Mouse (Mus musculus): ENCODE measurements at regions not wholly inside any gene's neighbourhood (a gene's known extent, or its start where the extent isn't known, plus 50 kb on each side); places are given as distances from the start of the nearest gene placed in this dataset.
"Not testable (repeated sequence)": the region's sequence is repeated elsewhere in the genome, so short reads cannot be mapped to it uniquely, and the experiment has no call there.

DNA sequence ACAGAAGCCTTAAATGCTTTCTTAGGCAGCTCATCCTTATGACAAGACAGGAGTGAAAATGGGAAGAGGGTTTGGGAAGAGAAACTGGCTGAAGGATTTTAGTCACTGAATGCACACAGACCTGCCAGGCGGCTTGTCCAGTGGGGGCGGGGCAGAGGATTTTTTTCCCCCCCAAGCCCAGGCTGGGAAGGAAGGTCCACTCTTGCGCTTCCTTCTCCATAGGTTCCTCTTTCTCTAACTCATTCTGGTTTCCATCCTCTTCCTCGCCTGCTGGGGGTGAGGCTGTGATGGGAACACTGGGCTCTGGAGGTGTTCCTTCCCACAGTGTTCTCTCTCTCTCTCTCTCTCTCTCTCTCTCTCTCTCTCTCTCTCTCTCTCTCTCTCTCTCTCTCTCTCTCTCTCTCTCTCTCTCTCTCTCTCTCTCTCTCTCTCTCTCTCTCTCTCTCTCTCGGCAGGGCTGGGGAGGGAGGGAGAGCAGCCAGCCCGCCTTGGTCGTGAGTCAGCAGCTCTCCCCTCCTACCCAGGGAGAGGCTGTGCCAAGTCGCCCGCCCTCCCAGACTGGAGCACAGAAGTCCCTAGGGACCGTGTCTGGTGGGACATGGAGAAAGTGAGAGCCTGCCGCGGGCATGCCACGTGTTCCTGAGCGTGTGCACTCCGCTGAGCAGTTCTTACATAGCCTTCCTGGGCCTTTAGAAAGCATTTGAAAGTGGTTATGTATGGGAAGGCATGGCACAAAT, 150.0 kb downstream of the Kcnrg start:
- no peak for ATAC-seq

DNA sequence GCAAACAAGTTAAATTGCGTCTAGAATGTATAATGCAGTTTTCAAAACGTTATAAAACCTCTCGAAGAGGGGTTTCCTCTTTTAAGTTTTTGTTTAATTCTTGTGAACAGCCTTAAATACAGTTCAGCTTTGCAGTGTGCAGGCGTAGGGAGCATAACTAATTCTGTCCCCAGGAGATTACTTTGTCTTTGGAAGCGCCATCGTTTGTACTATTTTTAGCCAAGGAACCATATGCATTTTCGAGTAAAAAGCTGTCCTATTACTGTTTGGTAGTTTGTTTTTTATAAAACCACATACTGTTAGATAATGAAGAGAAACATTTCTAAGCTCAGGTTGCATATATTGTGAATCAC, 150.5 kb downstream of the Kcnrg start:
- ATAC-seq, result no peak

DNA sequence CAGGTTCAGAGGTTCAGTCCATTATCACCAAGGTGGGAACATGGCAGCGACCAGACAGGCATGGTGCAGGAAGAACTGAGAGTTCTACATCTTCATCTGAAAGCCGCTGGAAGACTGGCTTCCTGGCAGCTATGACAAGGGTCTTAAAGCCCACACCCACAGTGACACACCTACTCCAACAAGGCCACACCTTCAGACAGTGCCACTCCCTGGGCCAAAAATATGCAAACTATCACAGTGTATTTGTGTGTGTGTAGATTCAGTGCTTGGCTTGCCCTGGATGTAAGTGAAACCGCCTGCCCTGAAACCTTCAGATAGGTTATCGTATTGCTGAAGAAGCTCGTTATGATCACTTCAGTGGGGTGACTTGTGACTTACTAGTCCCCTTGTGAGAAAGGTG, 151.3 kb downstream of the Kcnrg start:
- no peak for ATAC-seq

DNA sequence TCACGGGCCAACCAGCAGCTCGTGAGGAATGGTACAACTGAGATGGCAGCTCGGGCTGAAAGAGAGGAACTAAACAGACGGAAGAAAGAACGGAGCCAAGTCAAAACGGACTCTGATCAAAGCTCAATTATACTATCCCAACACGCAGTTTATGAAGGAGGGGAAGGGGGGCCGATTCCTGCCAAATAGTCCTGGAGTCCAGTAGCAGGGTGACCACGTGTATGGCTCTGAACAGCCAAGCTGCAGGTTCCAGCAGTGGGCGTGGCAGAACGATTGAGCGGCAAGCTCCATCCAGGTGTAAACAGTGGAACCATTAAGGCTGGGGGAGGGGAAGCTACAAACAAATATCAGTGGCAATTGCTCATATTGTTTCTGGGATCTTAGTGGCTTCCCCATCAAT, 152.9 kb downstream of the Kcnrg start:
- not testable (repeated sequence) for ATAC-seq

DNA sequence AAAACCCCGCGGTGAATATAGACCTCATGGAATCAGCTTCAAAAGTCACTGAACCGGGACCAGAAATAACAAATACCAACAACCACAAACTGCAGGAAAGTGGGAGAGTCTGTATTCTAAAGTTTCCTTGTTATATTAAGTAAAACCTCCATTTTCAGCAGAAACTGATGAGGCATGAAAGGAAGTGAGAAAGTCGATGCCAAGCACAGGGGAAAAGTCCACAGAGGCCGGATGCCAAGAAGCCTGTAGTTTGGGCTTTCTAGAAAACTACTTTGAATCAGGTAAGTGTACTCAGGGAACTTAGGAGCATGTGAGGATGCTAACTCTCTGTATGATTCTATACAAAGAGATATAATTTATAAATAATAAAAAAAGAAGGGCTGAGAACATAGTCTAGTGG, 154.8 kb downstream of the Kcnrg start:
- no peak for ATAC-seq

DNA sequence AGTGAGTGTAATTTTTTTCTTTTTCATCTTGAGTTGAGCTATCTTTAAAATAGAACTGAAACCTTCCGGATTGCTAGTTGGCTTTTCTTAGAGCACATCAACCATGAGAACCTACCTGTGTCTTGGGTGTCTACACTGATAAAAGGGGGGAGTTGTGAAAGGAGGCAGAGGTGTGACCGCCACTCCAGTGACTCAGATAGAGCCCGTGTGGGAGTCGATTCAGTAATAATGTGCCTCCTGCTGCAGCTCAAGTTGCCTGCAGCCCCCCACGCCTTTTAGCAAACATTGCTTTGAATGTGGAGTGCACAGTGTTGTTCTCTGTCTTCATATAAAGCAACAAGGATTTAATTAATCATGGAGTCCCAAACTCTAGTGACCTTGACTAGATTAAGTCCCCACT, 162.6 kb downstream of the Kcnrg start:
- ATAC-seq, result peak; percentile 82

DNA sequence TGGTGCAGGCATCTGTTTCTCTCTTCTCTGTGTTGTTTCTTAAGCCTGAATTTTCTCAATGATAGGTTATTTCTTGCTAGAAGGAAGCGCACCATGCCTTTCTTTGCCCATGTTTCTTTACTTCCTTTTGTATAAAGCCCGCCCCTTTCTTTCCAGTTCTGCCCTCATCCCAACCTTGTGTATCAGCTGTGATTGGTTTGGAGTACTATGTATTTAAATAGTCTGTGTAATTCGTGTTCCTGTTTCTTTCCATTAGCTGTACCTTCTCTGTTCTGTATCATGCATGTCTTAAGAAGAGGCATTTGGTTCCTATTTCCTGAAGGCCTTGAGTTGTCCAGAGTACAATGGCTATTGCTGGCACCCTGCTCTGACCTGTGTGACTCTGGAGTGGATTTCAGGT, 166.9 kb downstream of the Kcnrg start:
- ATAC-seq, result no peak

DNA sequence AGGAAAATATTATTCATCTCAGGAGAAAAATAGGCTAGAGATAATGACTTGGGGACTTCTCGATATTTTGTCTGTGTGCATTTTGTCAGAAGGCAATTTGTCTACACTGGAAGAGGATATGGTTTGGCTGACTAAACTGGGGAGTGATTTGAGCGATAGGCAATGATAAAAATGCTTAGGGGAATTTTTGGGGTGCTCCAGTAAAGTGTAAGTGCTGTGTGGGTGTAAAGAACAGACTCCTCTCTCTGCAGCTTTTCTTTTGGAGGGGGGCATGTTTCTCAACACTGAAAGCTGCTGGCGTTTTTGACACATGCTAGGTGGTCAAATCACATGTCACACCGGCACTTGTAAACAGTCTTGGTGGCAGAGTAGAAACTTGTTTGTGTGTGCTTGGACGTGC, 171.4 kb downstream of the Kcnrg start:
- peak; percentile 91 for ATAC-seq

DNA sequence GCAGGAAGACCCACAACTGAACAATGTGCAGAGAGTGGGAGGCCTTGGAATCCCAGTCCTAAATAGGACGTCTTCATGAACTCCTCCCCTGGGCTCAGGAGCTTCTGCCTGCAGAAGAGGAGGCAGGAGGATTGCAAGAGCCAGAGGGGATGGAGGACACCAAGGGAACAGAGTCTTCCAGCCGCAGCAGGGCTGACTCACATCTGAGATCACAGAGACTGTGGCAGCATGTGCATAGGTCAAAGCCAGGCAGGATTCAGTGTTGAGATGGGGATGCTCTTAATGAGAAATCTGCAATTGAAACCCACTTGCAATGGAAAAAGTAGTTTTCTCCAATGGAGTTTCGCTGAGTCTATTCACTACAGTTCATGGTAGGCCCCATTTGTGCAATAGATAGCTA, 175.9 kb downstream of the Kcnrg start:
- no peak for ATAC-seq

DNA sequence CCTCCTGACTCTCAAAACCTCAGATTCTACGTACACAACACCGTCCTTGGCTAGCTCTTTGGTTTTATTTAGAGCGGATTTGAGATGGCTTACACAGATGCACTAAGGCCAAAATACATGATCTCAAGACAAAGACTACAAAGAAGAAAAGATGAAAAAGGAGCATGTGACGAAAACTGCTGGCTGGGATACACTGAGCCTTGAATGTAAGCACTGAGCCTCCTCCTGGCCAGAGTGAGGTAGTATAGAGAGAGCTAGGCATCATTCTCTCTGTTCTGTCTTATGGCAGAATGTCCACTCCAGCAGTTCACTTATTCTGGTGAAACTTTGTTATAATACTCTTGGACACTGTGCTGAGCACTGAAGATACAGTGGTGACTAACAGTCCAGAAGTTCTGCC, 177.4 kb downstream of the Kcnrg start:
- ATAC-seq, result no peak

DNA sequence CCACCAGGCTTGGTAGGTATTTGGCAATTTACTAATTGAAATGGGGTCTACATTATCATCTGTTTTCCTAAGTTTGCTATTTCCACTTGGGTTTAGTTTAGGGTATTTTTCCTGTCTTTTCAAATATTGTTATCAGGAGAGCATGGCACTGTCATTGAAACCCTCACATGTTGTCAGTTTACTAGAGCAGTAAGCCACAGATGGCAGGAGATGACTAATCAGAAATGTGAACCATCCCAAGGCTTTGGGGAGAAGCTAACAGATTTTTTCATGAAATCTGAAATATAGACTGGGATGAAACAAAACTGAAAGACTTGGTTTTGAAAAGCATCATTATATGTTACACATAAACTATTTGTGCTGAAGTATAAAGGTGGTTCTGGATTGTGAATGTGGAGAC, 178.8 kb downstream of the Kcnrg start:
- no peak for ATAC-seq

DNA sequence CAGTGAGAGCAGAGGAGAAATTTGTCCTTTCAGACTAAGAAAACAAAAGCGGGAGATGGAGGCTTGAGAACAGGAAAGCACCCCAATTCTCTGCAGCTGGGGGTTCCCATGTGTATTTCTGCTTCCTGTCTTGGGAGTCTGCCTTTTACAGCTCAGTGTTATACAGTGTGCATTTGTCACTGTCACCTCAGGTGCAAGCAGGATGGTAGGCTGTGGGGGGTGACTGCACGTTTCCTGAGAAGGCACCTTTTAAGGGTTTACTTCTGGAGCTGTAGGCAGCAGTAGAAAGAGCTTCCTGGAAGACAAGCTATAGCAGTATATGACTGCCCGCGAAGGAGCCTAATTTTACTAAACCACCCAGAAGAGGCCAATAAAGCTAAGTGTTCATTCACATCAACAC, 180.5 kb downstream of the Kcnrg start:
- peak; percentile 96 for ATAC-seq

DNA sequence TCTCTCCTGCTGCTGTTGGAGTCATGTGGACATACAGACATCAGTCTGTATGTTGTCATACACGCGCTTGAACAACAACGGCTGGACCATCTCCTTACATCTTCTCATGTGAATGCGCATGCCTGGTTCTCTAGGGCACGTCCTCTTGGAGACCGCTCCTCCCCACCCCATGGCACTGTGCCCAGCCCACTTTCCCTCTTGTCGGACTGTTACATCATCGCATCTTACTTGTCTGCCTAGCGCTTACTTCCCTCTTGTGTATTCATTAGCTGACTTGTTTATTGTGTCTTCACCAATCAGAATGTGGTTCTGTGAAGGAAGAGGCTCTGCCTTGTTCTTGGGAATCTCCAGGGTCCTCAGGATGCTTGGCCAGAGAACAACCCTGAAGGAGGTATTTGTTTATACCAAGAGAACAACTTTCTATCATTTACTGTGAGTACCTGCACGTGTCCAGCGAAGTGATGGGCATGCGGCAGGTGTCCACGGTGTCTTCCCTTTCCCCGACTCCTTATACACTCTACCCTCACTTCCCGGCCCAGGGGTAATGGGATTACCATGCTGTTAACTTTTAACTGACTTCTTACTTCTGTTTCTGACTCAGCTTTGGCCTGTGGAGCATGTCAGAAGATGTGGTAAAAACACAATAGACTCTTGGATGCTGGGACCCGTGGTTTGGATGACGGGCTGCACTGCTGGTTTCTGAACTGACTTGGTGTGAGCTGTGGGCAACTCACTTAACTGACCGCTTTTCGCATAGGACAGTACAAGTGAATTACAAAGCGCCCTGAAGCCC, 181.9 kb downstream of the Kcnrg start:
- ATAC-seq, result no peak

DNA sequence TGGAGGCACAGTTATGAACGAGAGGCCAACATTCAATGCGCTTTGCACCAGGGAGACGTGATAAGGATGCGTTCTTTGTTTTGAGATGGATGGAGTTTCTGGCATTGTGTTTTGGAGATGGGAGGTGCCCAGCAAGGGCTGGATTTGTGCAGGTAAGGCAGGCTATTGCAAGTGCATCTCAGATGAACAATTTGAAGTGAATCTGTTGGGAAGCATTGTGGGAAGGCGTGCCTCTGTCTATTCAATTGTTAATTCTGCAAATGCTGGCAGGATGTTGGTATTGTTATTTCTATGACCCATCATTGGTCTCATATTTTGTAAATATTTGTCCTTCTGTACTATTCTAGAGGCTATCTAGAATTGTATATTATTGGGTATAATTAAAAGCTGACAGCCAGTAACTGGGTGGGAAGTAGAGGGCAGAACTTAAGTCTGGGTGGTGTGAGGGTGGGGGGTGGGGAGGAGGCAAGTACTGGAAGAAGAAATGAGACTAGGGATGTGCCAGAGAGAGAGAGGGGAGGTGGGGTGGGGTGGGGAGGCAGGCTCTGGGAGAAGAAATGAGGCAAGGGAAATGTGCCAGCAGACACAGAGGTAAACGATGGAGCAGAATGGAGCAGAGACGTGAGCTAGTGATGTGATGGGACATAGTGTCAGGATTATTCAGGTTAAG, 188.9 kb downstream of the Kcnrg start:
- ATAC-seq, result no peak

DNA sequence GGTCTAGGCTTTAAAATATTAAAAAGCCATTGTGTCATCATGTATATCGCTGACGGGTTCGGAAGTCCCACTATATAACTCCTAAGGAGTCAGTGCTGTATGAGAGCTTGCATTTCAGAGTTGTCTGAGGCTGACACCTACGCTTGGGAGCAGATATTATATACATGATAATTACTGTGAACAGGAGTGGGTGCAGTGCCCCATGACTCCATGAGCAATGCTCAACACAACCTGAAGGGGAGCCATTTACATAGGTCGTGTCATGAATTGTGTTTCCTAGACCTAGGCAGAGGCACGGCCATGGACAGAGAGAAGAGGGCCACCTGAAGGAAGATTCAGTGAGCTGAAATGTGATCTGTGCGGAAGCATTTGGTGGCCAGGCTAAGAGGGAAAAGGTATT, 189.4 kb downstream of the Kcnrg start:
- ATAC-seq, result no peak

DNA sequence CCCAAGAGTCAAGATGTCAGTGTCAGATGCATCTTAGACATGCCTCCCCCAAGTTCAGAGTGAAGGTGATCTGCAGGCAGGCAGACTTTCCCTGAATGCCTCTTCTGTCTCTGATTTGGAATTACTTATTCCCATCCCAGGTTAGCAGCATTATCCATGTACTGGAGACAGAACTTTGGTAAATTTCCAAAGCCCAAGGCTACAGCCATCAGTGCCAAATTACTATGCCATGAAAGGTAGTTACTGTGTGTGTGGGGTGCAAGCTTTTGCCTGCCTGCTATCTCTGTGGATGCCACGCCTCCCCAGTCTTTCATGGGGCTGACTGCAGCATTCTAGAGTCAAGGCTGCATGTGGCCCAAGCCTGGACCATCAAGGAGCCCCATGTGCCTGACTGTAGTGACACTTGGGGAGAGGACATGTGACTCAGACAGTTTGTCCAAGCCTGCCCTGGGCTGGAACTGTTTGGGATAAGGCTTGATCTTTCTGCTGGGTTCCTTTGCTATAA, 196.2 kb downstream of the Kcnrg start:
- no peak for ATAC-seq

DNA sequence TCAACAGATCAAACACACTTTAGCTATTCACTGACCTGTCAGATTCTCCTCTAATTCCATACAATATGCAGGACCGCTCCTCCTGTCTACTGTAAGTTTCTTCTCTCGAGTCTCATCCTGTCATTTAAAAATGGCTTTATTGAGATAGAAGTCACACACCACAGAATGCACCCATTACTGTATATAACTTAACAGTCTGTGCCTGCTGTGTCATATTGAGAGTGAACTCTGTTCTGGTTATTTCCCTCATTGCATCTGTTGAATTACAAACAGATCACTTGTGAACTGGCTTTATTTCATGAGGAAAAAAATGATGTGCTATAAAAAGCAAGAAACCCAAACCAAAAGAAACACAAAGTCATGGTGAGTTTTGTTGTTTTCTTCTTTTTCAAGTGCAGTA, 198.2 kb downstream of the Kcnrg start:
- ATAC-seq, result peak; percentile 60

DNA sequence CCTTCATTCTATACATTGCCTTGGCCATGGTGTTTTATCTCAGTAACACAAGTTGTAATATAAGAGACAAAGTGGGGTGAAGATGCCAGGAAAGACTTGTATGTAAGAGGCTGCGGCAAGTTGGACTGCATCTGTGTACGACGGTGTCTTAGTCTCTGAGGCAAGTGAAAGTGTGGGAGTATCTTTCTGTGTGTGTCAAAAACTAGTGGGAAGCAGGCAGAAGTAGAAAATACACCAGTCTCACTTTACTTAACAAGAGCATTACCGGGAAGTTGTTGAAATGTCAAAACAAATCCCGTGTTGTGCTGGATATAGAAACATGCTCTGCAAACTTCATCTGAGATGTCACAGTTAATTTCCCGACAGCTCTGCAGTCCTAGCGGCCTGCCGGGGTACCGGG, 200.9 kb downstream of the Kcnrg start:
- no peak for ATAC-seq

DNA sequence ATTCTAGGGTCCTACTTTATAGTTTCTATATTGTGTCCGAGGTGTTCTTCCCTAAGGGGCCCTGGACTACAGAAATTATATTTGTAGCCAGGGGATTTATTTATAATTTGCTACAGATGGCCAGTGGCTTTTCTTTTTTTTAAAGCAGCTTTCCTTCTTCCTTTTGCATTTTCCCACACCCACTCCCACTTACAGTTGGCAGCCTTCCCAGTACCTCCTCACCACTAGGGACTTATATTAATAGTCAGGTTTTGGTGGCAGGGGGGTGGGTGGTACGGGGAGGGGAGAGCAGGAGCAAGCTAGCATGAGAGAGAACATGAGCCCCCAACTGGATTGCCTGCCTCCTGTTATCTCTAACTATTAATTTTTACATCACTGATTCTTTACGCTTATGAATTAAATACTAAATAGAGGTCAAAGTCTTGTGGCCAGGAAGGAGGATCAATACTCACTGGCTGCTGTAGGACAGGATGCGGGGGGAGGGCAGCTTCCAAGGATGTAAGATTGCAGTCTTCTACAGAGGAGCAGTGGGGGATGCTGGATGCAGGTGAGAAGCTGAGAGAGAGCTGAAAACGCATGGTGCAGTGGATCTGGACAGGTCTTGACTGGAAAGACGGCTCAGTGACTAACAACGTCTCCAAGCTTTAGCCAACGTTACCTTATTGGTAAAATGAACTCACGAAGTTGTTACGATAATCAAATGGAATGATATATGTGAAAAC, 202.6 kb downstream of the Kcnrg start:
- ATAC-seq, result no peak

DNA sequence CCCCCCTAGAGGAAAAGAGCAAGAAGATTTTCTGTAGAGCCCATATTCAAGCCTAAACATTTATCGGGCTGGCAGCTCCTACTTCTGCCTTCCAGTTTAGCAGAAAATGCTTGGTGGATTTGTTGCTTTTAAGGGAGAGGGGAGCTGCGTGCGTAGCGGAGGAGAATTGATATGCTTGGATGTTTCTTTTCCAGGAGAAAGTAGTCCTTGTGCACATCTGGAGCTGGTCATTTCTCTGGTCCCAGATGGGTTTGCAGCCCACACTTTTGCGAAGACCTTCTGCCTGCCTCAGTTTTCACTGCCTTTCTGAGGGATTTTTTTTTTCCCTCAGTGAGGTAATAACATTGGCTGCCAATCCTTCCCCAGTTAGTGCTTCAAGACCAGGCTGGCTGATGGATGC, 203.6 kb downstream of the Kcnrg start:
- ATAC-seq, result no peak

DNA sequence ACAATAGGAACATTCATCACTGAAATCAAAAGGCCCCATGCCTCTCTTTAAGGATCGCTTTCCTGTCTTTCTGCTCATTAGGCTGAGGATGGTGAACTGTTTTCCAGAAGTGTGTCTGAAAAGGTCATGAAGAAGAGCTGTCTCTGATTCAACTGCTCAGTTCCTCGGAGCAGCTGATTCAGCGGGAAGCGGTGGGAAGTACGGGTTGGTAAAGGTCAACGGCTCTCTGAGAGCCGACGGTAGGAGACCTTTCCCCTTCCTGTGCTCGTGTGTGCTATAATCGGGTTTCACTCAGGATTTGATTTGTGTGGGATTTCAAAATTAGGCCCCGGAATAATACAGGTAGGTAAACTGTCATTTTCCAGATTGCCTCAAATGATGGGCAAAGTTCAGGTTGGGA, 210.5 kb downstream of the Kcnrg start:
- ATAC-seq, result no peak

DNA sequence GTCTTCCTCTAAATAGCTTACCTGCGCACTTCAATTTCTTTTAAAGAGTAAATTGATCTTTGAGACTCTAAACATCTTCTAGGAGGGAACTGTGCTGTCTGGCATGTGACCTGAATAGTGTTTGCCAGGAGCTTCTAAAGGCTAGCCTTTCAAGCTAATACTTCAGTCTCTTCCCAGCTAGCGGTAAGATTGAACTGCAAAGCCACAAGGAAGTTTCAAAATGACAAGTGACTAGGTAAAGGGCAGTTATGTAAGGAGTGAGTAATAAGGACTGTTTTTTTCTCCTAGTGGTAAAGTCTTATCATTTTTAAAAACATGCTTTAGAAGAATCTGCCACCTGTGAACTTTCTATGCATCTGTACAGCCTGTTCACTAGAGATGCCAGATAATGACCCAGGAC, 211.1 kb downstream of the Kcnrg start:
- ATAC-seq, result peak; percentile 76

DNA sequence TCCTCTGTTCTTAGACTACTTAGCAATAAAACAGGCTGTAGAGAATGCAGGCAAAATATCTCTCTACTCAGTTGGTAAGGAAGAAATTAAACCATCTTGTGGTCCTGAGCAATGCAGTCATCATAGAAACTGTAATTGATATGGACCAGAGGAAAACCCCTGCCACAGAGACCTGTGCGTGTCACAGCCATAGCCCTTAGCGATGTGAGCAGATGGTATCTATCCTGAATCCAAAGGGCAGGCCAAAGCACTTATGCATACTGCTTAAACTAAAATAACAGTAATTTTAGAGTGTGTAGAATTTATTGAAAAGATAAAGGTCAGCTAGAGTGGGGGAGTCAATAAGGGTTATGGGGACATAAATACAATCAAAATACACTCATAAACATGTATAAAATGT, 212.0 kb downstream of the Kcnrg start:
- ATAC-seq, result peak; percentile 53
